Mouse (Mus musculus) erythroblast, embryonic 14.5 days (primary cell): ENCODE measurements around the gene Tspan31. TPM values are rescaled to one million over a fixed set of nuclear protein-coding genes. Genes with fewer than 3 reads are reported as not detected.
"Not testable (repeated sequence)": the region's sequence is repeated elsewhere in the genome, so short reads cannot be mapped to it uniquely, and the experiment has no call there.

Experiments used
- H3K27me3 ChIP-seq: 2 replicates; pipeline ENCODE4 v1.6.1; 2012; ENCODE audit warnings: inconsistent platforms; ENCODE audit not compliant: control insufficient read depth
- H3K36me3 ChIP-seq: 2 replicates; pipeline ENCODE4 v1.6.1; 2012; ENCODE audit warnings: mild to moderate bottlenecking, inconsistent platforms; ENCODE audit not compliant: control insufficient read depth
- H3K4me1 ChIP-seq: 2 replicates; pipeline ENCODE4 v1.6.1; 2012; ENCODE audit warnings: inconsistent platforms; ENCODE audit not compliant: control insufficient read depth
- H3K4me3 ChIP-seq: replicated peaks from 2 replicates; pipeline ENCODE3; 2012; ENCODE audit warnings: moderate library complexity, mild to moderate bottlenecking, inconsistent platforms
- H3K9me3 ChIP-seq: 2 replicates; pipeline ENCODE4 v1.6.1; 2012; ENCODE audit warnings: low read length, inconsistent platforms, mixed read lengths; ENCODE audit not compliant: control insufficient read depth
- GATA1 ChIP-seq: IDR thresholded peaks from 2 replicates; pipeline ENCODE4 v1.6.1; 2012; ENCODE audit warnings: low read length, inconsistent platforms, mixed read lengths
- TAL1 ChIP-seq: IDR thresholded peaks from 3 replicates; pipeline ENCODE4 v1.6.1; 2012; ENCODE audit warnings: low read length, inconsistent platforms, mixed read lengths
- polyA plus RNA-seq: library from polyadenylated mRNA; stranded (reverse); fragments of >175 nt; gene quantifications from 2 replicates; pipeline ENCODE4 v1.2.3, GENCODE M21; 2012

Tspan31 gene
- polyA plus RNA-seq, 1 experiment, result 1.6 TPM

DNA sequence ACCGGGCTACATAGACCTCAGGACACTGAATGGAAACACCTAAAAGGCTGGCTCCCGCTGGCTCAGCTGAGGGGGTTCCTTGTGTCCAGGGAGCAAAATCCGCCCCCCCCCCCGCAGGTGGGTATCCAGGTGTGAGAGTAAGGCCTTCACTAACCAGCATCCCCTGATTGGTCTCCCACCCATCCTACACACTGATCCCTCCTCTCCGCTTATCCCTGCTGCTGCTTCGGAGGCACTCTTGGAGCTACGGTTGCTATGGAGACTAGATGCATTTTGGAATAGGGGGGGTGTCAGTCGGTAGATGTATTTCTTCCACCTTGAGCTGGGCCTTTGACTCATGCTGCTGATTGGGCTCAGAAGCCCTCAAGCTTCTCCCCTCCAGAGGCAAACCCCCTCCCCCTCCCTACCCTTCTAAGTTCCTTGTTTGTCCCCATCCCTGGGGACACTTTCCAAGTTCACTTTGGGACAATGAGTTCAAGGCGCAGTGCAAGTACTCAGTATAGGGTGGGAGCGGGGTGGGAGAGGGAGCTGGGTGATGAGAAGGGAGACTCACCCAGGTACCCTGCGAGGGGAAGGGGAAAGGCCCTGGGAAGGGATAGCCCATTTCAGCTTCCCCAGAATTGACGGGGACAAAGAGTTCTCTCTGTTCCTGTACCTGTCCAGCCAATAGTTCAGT, 8.1 kb upstream of the Tspan31 start:
- no peak overlapping the region for H3K4me3 ChIP-seq
- TF ChIP-seq TAL1, result no peak
- TF ChIP-seq GATA1, result no peak
- H3K27me3 ChIP-seq, result peaks cover 83% of the 10 kb centered on the region
- no peaks in the 10 kb centered on the region for H3K36me3 ChIP-seq
- H3K4me1 ChIP-seq, result peaks cover 29% of the 10 kb centered on the region
- peaks cover 9% of the 10 kb centered on the region; the same call in 1 of the 2 replicates for H3K9me3 ChIP-seq

DNA sequence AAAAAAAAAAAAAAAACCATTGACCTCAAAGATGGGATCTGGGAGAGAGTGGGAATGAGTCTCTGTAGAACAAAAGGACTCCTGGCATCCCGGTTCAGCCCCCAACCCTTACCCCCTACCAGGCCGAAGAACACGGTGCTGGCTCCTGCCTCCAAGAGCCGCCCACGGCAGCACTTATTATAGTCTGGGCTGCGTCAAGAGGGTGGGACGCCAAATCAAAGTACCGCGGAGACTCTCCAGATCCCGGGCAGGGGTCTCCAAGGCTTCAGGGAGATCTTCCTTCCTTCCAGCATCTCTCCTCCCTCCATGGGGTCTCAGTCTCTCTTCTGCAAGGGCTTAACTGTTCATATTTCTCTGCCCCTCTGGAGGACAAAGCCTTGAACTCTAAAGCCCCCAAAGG, 7.5 kb upstream of the Tspan31 start:
- Histone ChIP-seq H3K4me1 (peaks cover 29% of the 10 kb centered on the region), H3K9me3 (peaks cover 9% of the 10 kb centered on the region; the same call in 1 of the 2 replicates), H3K36me3 (no peaks in the 10 kb centered on the region), H3K27me3 (peaks cover 77% of the 10 kb centered on the region), H3K4me3 (no peak overlapping the region)
- no peak; the same call in 2 of the 3 replicates for TF ChIP-seq TAL1
- no peak for TF ChIP-seq GATA1

DNA sequence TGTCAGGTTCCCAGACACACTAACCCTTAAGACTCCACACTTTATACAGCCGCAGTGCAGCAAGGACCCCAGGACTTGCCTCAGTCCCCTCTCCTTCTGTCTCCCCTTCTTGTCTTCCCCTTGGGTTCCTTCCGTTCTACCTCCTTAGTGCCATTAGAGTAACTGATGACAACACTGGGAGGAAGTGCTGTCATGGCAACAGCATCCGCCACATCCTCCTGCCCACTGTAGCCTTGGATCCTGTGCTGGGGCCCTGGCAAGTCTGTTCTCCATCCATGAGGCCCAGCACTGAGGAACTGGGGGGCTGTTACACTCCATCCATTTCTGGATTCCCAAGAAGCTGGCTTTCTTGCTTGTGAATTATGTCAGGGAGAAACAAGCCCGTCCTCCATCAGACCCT, 6.0 kb upstream of the Tspan31 start:
- Histone ChIP-seq H3K9me3 (peaks cover 9% of the 10 kb centered on the region; the same call in 1 of the 2 replicates), H3K4me3 (no peak overlapping the region), H3K27me3 (peaks cover 62% of the 10 kb centered on the region), H3K4me1 (peaks cover 34% of the 10 kb centered on the region), H3K36me3 (no peaks in the 10 kb centered on the region)
- TF ChIP-seq GATA1 (no peak), TAL1 (no peak)

DNA sequence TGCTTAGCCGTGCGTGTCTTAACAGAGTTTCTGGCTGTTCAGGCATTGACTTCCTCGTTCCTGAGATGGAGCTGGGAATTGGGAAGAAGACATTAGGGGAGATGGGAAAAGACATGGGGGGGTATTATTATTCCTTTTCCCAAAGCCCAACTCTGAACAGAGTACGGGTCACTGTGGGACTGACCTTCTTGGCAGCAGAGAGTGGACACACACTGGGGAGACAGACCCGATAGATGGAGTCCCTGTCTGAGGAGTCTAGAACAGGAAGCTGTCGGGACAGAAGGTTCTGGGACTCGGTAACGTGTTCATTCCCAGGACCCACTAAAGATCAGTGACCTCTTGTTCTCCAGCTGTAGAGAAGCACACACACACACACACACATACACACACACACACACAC, 5.6 kb upstream of the Tspan31 start:
- H3K27me3 ChIP-seq, result peaks cover 58% of the 10 kb centered on the region
- H3K36me3 ChIP-seq, result no peaks in the 10 kb centered on the region
- peak overlapping the region; percentile 26 for H3K4me3 ChIP-seq
- peaks cover 6% of the 10 kb centered on the region; the same call in 1 of the 2 replicates for H3K9me3 ChIP-seq
- no peak for TF ChIP-seq GATA1
- TF ChIP-seq TAL1, result no peak
- peaks cover 38% of the 10 kb centered on the region for H3K4me1 ChIP-seq

DNA sequence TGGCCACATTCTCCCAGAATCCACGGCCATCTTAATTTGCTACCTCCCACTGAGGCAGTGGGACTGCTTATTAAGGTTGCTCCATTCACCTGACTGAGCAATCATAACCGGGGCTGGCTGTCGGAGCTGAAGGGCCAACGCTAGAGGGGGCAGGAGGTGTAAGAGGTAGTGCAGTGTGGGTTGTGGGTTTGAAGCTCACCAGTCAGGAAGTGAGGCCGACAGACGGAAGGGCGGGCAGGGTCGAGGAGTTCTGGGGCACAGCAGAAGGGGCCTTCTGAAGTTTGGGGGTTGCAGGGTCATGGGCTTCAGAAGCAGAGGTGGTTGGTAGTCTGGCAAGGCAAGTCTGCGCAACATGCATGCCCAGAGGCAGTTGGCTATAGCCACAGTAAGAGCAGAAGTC, 5.0 kb upstream of the Tspan31 start, which contains the start of gene Agap2:
Gene Agap2 (plus strand): TSS at position 205 of the 400 bp plus-strand sequence.
- H3K27me3 ChIP-seq, result peaks cover 52% of the 10 kb centered on the region
- peak within 1 kb of the TSS; percentile 26 for H3K4me3 ChIP-seq
- H3K36me3 ChIP-seq, result no peaks in the 10 kb centered on the region
- H3K4me1 ChIP-seq, result peaks cover 42% of the 10 kb centered on the region
- TF ChIP-seq GATA1, result no peak
- no peak for TF ChIP-seq TAL1
- H3K9me3 ChIP-seq, result peaks cover under 1% of the 10 kb centered on the region; the same call in 1 of the 2 replicates

DNA sequence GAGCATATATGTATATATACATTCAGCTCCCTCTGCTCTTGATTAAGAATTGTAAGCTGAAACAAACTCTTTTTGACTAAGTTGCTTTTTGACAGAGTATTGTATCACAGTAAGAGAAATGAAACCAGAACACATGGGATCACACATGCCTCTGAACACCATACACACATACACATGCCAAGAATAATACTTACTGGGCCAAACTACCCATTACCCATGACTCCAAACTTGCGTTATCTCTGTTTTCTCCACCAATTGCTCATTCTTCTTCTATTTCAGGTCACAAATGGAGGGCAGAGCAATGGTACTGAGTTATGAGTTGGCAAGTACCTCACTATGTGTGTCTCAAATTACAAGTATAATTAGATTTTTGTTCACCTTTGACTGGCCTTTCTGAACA, 3.9 kb upstream of the Tspan31 start:
- Histone ChIP-seq H3K4me1 (peaks cover 50% of the 10 kb centered on the region), H3K4me3 (no peak overlapping the region), H3K9me3 (no peaks in the 10 kb centered on the region), H3K27me3 (peaks cover 41% of the 10 kb centered on the region), H3K36me3 (peaks cover under 1% of the 10 kb centered on the region; the same call in 1 of the 2 replicates)
- TF ChIP-seq TAL1 (no peak), GATA1 (no peak)

DNA sequence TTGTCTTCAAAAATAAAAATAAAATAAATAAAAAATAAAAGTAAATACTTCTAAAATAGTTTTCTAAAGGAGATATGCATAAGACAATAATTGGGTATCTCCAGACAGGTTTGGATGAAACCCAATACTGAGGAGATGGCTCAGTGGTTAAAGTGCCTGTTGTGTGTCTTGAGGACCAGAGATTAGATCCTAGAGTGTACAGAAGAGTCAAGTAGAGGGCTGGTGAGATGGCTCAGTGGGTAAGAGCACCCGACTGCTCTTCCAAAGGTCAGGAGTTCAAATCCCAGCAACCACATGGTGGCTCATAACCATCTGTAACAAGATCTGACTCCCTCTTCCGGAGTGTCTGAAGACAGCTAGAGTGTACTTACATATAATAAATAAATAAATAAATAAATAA, 2.9 kb upstream of the Tspan31 start:
- H3K4me3 ChIP-seq, H3K9me3 ChIP-seq: not testable (repeated sequence)
- peaks cover 31% of the 10 kb centered on the region for H3K27me3 ChIP-seq
- H3K4me1 ChIP-seq, result peaks cover 55% of the 10 kb centered on the region
- peaks cover 10% of the 10 kb centered on the region for H3K36me3 ChIP-seq

DNA sequence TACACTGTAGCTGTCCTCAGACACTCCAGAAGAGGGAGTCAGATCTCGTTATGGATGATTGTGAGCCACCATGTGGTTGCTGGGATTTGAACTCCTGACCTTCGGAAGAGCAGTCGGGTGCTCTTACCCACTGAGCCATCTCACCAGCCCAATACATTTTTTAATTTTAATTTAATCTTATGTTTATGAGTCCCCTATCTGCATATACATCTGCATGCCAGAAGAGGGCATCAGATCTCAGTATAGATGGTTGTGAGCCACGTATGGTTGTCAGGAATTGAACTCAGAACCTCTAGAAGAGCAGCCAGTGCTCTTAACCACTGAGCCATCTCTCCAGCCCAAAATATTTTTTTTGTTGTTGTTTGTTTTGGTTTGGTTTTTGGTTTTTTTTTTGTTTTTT, 2.2 kb upstream of the Tspan31 start:
- H3K9me3 ChIP-seq, H3K4me3 ChIP-seq: not testable (repeated sequence)
- Histone ChIP-seq H3K27me3 (peaks cover 25% of the 10 kb centered on the region), H3K36me3 (peaks cover 17% of the 10 kb centered on the region), H3K4me1 (peaks cover 50% of the 10 kb centered on the region)

DNA sequence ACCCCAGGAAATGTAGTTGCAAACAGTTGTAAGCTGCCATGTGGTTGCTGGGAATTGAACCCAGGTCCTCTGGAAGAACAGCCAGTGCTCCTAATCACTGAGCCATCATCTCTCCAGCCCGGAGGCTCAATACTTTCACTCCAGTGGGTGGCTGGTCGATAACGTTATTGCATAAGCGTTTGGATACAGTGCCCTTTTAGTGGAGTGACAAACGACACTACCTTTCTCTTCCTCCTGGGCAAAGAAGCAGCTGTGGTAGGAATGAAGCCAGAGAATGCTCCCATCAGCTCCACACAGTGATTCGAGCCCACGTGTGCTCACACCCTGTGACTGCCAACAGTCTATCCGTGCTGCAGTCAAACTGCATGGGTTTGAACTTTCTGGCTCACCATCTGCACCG, 1.1 kb upstream of the Tspan31 start:
- Histone ChIP-seq H3K4me1 (peaks cover 49% of the 10 kb centered on the region), H3K27me3 (peaks cover 15% of the 10 kb centered on the region), H3K36me3 (peaks cover 28% of the 10 kb centered on the region), H3K9me3 (no peaks in the 10 kb centered on the region), H3K4me3 (peak overlapping the region; percentile 71)
- TF ChIP-seq TAL1 (no peak), GATA1 (no peak)
